Mouse (Mus musculus): Measurements from ENCODE around the gene Hectd4. TPM values are rescaled to one million over a fixed set of nuclear protein-coding genes. Genes with fewer than 3 reads are reported as not detected.

Gene Hectd4
- polyA plus RNA-seq, 1 experiment from 2014 or later = 8.4 TPM

DNA sequence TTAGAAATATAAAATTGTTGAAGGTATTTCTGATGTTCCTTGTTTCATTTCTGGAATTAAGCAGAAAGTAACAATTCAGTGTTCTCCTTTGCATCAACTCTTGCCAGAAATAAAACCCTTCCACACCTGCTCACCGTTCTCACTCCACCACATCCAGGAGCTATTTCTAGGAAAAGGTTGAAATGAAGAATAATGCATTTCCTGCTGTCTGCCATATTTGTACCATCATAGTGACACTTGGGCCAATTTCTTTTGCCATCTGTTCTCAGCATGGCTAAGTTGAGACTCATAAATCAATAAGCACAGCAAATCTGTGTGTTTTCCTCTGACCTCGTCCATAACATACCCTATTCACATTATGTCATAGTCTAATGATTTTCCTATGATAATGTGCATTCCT, 18.2 kb downstream of the Hectd4 start:
- ATAC-seq (ENCODE audit: insufficient number of reproducible peaks, insufficient read depth, low FRiP score, low TSS enrichment, low read depth) = no peak
- no peaks in the 10 kb centered on the region for H3K27me3 ChIP-seq
- no peak overlapping the region for H3K9ac ChIP-seq (replicated peaks)
- no peak overlapping the region for H3K4me2 ChIP-seq
- H3K27ac ChIP-seq = no peak overlapping the region
- no peaks in the 10 kb centered on the region for H3K36me3 ChIP-seq
- H3K4me1 ChIP-seq (replicated peaks) = no peaks in the 10 kb centered on the region
- no peak overlapping the region for H3K4me3 ChIP-seq (replicated peaks)
- no peaks in the 10 kb centered on the region for H3K9me3 ChIP-seq
- WGBS = 73% methylated on average over 2 of the region's 2 CpGs

DNA sequence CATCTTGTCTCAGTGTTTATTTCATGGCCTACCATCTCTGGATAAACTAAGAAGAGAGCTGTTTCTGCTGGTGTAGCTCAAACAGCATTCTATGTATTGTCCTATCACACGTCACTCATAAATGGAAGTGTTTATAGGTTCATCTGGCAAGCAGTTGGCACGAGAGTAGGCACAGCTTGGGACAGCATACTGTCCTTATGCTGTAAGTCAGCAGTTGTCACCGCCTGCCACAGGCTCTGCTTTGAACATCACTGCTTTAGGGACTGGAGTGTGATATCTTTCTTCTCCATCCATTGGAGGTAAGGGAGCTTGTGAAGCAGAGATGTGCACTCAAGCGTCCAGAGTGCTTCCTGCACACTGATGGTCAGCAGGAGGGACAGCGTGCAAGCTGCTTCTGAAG, 19.8 kb downstream of the Hectd4 start:
- 78% methylated on average over 5 of the region's 5 CpGs for WGBS
- no peaks in the 10 kb centered on the region for H3K4me1 ChIP-seq (replicated peaks)
- H3K27me3 ChIP-seq = no peaks in the 10 kb centered on the region

GRCm38 (mm10) chr5:121241182-121241581, 21.2 kb downstream of the Hectd4 start:
- no peaks in the 10 kb centered on the region for H3K36me3 ChIP-seq
- no peak for ATAC-seq (ENCODE audit: insufficient number of reproducible peaks, insufficient read depth, low FRiP score, low TSS enrichment, low read depth)
- H3K9ac ChIP-seq (replicated peaks) = no peak overlapping the region
- no peaks in the 10 kb centered on the region for H3K4me1 ChIP-seq (replicated peaks)
- no peak overlapping the region for H3K4me2 ChIP-seq
- H3K27me3 ChIP-seq = no peaks in the 10 kb centered on the region
- H3K27ac ChIP-seq = no peak overlapping the region
- H3K4me3 ChIP-seq (replicated peaks) = no peak overlapping the region
- no peaks in the 10 kb centered on the region for H3K9me3 ChIP-seq

More for the DNA sequence above, 19.8 kb downstream of the Hectd4 start:
- Histone ChIP-seq H3K9me3 (no peaks in the 10 kb centered on the region), H3K4me3 (replicated peaks) (no peak overlapping the region), H3K9ac (replicated peaks) (no peak overlapping the region), H3K4me2 (no peak overlapping the region), H3K27ac (no peak overlapping the region), H3K36me3 (no peaks in the 10 kb centered on the region)
- ATAC-seq (ENCODE audit: insufficient number of reproducible peaks, insufficient read depth, low FRiP score, low TSS enrichment, low read depth) = no peak

- Histone ChIP-seq H3K4me2 (no peak overlapping the region), H3K9ac (replicated peaks) (no peak overlapping the region), H3K36me3 (no peaks in the 10 kb centered on the region), H3K27ac (no peak overlapping the region), H3K9me3 (no peaks in the 10 kb centered on the region), H3K4me1 (replicated peaks) (no peaks in the 10 kb centered on the region), H3K27me3 (no peaks in the 10 kb centered on the region), H3K4me3 (replicated peaks) (no peak overlapping the region)
- WGBS = 52% methylated on average over 1 of the region's 1 CpGs
- ATAC-seq (ENCODE audit: insufficient number of reproducible peaks, insufficient read depth, low FRiP score, low TSS enrichment, low read depth) = no peak
These were observed 22.2 kb downstream of the Hectd4 start for GRCm38 (mm10) chr5:121242261-121242660.

- no peaks in the 10 kb centered on the region for H3K9me3 ChIP-seq
These were observed 22.7 kb downstream of the Hectd4 start for GRCm38 (mm10) chr5:121242701-121243100.

GRCm38 (mm10) chr5:121243676-121244364, 23.8 kb downstream of the Hectd4 start:
- Histone ChIP-seq H3K4me2 (no peak overlapping the region), H3K9me3 (no peaks in the 10 kb centered on the region), H3K27ac (no peak overlapping the region), H3K36me3 (no peaks in the 10 kb centered on the region), H3K9ac (replicated peaks) (no peak overlapping the region), H3K4me1 (replicated peaks) (no peaks in the 10 kb centered on the region), H3K27me3 (no peaks in the 10 kb centered on the region), H3K4me3 (replicated peaks) (no peak overlapping the region)
- 93% methylated on average over 1 of the region's 1 CpGs for WGBS
- no peak for ATAC-seq (ENCODE audit: insufficient number of reproducible peaks, insufficient read depth, low FRiP score, low TSS enrichment, low read depth)

More at GRCm38 (mm10) chr5:121242701-121243100, 22.7 kb downstream of the Hectd4 start:
- Histone ChIP-seq H3K27ac (no peak overlapping the region), H3K27me3 (no peaks in the 10 kb centered on the region), H3K9ac (replicated peaks) (no peak overlapping the region), H3K36me3 (no peaks in the 10 kb centered on the region), H3K4me1 (replicated peaks) (no peaks in the 10 kb centered on the region), H3K4me2 (no peak overlapping the region), H3K4me3 (replicated peaks) (no peak overlapping the region)
- no peak for ATAC-seq (ENCODE audit: insufficient number of reproducible peaks, insufficient read depth, low FRiP score, low TSS enrichment, low read depth)
- WGBS = 90% methylated on average over 1 of the region's 1 CpGs

GRCm38 (mm10) chr5:121244365-121244731, 24.3 kb downstream of the Hectd4 start:
- Histone ChIP-seq H3K9me3 (no peaks in the 10 kb centered on the region), H3K4me1 (replicated peaks) (no peaks in the 10 kb centered on the region), H3K4me2 (no peak overlapping the region), H3K36me3 (no peaks in the 10 kb centered on the region), H3K9ac (replicated peaks) (no peak overlapping the region), H3K27me3 (no peaks in the 10 kb centered on the region), H3K27ac (no peak overlapping the region), H3K4me3 (replicated peaks) (no peak overlapping the region)
- ATAC-seq (ENCODE audit: insufficient number of reproducible peaks, insufficient read depth, low FRiP score, low TSS enrichment, low read depth) = no peak
- WGBS = 93% methylated on average over 5 of the region's 5 CpGs

GRCm38 (mm10) chr5:121245201-121245600, 25.2 kb downstream of the Hectd4 start:
- Histone ChIP-seq H3K4me3 (replicated peaks) (no peak overlapping the region), H3K36me3 (no peaks in the 10 kb centered on the region), H3K9ac (replicated peaks) (no peak overlapping the region), H3K27me3 (no peaks in the 10 kb centered on the region), H3K27ac (no peak overlapping the region), H3K4me1 (replicated peaks) (no peaks in the 10 kb centered on the region), H3K4me2 (no peak overlapping the region), H3K9me3 (no peaks in the 10 kb centered on the region)
- 85% methylated on average over 7 of the region's 7 CpGs for WGBS
- ATAC-seq (ENCODE audit: insufficient number of reproducible peaks, insufficient read depth, low FRiP score, low TSS enrichment, low read depth) = no peak

DNA sequence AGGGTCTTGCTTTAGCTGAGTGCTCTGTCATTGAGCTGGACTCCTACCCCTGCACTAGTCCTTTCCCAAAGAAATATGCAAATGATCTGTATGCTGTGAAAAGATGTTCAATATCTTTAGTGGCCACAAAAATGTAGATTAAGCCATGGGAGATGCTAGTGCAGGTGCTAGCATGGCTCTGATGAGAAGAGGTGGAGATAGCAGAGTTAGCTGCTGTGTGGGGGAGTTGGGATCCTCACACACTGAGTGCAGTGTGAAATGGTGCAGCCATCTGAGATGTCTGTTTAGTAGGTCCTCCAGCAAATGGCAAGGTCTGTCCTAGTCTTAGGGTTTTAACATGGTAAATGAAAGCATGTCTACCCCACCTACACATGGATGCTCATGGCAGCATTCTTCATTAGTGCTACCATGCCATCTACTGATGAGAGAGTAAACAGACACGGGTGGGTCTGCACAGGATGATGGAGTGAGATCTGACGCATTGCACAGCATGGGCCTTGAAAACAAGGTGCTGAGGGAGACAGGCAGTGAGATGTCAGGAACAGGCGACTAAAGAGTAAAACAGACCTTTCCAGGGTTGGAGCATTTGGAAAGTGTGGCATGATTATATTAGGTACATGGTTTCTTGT, 28.9 kb downstream of the Hectd4 start:
- Histone ChIP-seq H3K9me3 (no peaks in the 10 kb centered on the region), H3K36me3 (peaks cover 5% of the 10 kb centered on the region), H3K4me3 (replicated peaks) (no peak overlapping the region), H3K4me2 (no peak overlapping the region), H3K27ac (no peak overlapping the region), H3K4me1 (replicated peaks) (no peaks in the 10 kb centered on the region), H3K9ac (replicated peaks) (no peak overlapping the region), H3K27me3 (no peaks in the 10 kb centered on the region)
- 70% methylated on average over 3 of the region's 3 CpGs for WGBS
- no peak for ATAC-seq (ENCODE audit: insufficient number of reproducible peaks, insufficient read depth, low FRiP score, low TSS enrichment, low read depth)

GRCm38 (mm10) chr5:121249693-121250092, 29.7 kb downstream of the Hectd4 start:
- WGBS = 87% methylated on average over 3 of the region's 3 CpGs
- Histone ChIP-seq H3K36me3 (peaks cover 13% of the 10 kb centered on the region), H3K27me3 (no peaks in the 10 kb centered on the region)

DNA sequence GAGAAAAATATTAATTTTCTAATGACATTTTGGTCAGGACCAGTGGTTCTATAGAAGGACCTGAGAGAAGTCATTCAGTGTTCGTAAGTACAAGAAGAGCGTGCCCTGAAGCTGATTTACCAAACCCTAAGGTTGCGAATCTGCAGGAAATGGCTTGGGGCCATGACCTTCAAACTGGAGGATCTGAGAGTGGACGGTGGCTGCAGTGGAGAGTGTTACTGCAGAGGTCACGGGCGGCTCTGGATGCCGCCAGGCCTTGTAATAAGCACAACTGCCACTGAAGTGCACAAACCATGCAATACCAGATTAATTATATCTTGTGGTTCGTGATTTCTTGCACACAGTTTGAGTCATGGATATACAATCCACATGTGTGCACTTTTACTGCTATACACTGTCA, 31.8 kb downstream of the Hectd4 start:
- WGBS = 59% methylated on average over 8 of the region's 8 CpGs
- no peak overlapping the region for H3K27ac ChIP-seq
- no peak overlapping the region for H3K4me2 ChIP-seq
- H3K4me1 ChIP-seq (replicated peaks) = no peaks in the 10 kb centered on the region
- H3K27me3 ChIP-seq = no peaks in the 10 kb centered on the region
- H3K9me3 ChIP-seq = no peaks in the 10 kb centered on the region
- H3K9ac ChIP-seq (replicated peaks) = no peak overlapping the region
- no peak for ATAC-seq (ENCODE audit: insufficient number of reproducible peaks, insufficient read depth, low FRiP score, low TSS enrichment, low read depth)
- peaks cover 29% of the 10 kb centered on the region for H3K36me3 ChIP-seq
- H3K4me3 ChIP-seq (replicated peaks) = no peak overlapping the region

More at GRCm38 (mm10) chr5:121249693-121250092, 29.7 kb downstream of the Hectd4 start:
- Histone ChIP-seq H3K4me2 (no peak overlapping the region), H3K4me1 (replicated peaks) (no peaks in the 10 kb centered on the region), H3K9ac (replicated peaks) (no peak overlapping the region), H3K9me3 (no peaks in the 10 kb centered on the region), H3K27ac (no peak overlapping the region), H3K4me3 (replicated peaks) (no peak overlapping the region)
- no peak for ATAC-seq (ENCODE audit: insufficient number of reproducible peaks, insufficient read depth, low FRiP score, low TSS enrichment, low read depth)
